Mouse (Mus musculus) heart, adult 18-20 months (tissue): Measurements from ENCODE around the gene Adcyap1r1. TPM values are rescaled to one million over a fixed set of nuclear protein-coding genes. Genes with fewer than 3 reads are reported as not detected.
A peak's percentile ranks its signal among the peaks of the same experiment; 100 is the strongest.

ENCODE experiments used
- DNase-seq, 2 experiments: peaks; one replicate each; pipeline ENCODE4 v3.0.0; 2021 to 2022; ENCODE audit warnings: mixed read lengths in 1 of 2
- total RNA-seq, 2 experiments: library from RNA; stranded (reverse); gene quantifications; 2 replicates each; pipeline ENCODE4 v1.2.3; 2021

Adcyap1r1 gene
- total RNA-seq, 2 experiments from 2014 or later, result 4.9 to 6.1 TPM

- DNase-seq, result no peak
These were observed 3.6 kb upstream of the Adcyap1r1 start for GRCm38 (mm10) chr6:55448199-55448598.

- no peak for DNase-seq
These were observed 2.7 kb upstream of the Adcyap1r1 start for GRCm38 (mm10) chr6:55448976-55449678.

DNA sequence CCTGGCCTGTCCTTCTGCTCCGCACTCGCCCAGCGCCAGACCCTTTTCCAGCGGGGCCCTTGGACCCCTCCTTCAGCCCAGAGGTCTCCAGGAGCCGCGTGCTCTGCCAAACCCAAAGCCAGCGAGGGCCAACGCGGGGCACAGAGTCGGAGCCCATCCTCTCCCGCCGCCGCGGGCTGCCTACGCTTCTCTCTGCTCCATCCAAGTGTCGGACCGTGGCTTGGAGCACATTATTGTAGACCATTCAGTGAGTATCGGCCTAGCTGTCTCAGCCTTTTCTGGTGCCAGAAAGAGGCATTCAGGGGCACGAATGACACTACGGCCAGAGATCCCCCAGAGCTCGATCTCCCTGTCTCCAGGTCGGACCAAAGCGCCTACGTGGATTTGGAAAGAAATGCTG lies 603 bp downstream of the Adcyap1r1 start:
- DNase-seq, result peak in 1 of 2 experiments; percentile 42

DNA sequence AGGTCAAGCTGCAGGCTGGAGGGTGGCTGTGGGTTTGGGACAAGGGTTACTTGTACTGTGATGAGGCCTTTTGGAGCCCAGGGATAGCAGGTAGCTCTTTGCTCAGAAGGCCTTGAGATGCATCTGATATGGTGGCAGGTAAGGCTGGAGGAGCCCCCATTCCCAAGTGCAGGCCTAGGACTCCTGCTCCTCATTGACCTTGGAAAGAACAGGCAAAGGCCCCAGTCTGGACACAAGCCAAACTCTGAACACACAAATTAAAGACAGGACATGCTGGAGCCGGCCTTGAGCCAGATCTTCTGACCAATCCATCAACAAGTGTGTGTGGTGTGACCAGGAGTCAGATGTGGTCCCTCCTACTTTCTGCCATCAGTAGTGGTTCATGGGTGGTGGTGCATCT lies 1.8 kb downstream of the Adcyap1r1 start:
- DNase-seq, result peak; percentile 42 to 51

GRCm38 (mm10) chr6:55455641-55456040 lies 3.9 kb downstream of the Adcyap1r1 start:
- no peak for DNase-seq

- DNase-seq, result no peak
These were observed 5.9 kb downstream of the Adcyap1r1 start for GRCm38 (mm10) chr6:55457727-55458126.

GRCm38 (mm10) chr6:55458156-55458555 lies 6.4 kb downstream of the Adcyap1r1 start:
- DNase-seq, result no peak

- DNase-seq, result no peak
These were observed 8.0 kb downstream of the Adcyap1r1 start for GRCm38 (mm10) chr6:55459545-55460397.

GRCm38 (mm10) chr6:55461141-55461540 lies 9.4 kb downstream of the Adcyap1r1 start:
- peak; percentile 30 to 69 for DNase-seq

GRCm38 (mm10) chr6:55461678-55462077 lies 9.9 kb downstream of the Adcyap1r1 start:
- no peak for DNase-seq

- DNase-seq, result no peak
These were observed 10.6 kb downstream of the Adcyap1r1 start for GRCm38 (mm10) chr6:55462394-55462793.

- no peak for DNase-seq
These were observed 12.2 kb downstream of the Adcyap1r1 start for GRCm38 (mm10) chr6:55463966-55464365.

GRCm38 (mm10) chr6:55465311-55465710 lies 13.5 kb downstream of the Adcyap1r1 start:
- DNase-seq, result peak; percentile 89 to 91

DNA sequence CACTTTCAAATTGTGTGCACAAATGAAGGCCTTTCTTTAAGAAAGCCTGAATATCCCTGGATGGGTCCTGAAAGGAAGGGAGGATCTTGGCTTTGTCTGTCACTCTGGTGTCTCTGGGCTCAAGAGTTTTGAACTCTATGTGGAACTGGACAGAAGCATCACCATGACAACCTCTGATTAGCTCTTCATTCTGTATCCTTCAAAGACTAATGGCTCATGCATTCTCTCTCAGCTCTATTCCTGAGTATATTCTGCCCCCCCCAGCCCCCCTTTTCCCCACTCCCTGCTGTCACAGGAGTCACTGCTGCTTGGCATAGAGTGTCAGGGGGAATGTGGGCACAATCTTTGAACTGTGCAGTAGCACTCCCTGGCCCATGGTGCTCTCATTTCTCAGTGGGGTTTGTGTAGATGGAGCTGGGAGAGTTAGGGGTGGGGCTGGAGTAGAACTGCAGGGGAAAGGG lies 14.6 kb downstream of the Adcyap1r1 start:
- no peak for DNase-seq

DNA sequence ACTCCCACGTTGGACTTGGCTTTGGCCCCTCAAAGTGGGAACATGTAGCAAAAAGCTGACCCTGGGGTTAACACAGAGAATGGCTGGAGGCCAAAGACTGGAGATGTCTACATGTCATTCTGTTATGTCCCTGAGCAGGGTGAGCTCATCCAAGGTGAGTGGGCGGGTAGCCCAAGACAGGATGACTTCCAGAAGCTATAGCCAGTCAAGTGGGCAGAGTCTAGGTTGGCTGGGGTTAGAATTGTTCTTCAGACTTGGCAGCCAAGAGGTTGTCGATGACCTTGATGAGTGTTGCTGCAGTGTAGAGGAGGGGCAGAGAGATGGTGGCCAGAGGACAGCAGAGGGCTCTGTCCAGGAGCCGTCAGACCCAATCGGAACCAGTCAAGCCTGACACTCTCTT lies 18.9 kb downstream of the Adcyap1r1 start:
- peak; percentile 43 to 72 for DNase-seq

DNA sequence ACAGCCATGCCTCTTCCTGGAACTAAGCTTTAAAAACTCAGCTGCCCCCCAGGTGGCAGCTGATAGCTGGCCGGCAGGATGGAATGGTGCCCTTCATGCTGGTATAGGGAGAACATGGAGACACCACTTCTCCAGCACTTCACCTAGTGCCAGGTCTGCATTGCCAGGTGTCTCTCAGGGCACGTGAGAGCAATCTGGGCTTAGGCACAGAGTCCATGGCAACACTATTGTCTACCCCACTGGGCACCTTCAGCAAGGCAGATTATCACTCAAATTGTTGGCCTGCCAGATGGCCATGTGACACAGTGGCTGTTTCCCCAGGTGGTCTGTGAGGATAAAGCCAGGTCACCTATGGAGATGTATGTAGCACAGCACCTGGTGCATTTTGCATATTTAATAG lies 20.6 kb downstream of the Adcyap1r1 start:
- no peak for DNase-seq

DNA sequence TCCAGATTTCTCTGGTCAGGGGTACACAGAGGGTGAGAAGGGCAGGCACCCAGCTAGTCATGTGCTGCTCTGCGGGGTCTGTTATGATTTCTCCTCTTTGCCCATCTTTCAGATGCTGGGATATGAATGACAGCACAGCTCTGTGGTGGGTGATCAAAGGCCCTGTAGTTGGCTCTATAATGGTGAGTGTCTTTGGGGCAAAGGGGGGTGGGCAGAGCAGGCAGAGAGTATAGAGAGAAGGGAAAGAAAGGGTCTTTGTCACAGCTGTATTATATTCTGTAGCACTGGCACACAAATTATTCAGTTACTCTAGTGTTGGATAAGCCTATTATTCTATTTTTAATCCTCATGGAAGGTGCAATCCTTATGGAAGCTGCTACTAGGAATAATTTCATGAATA lies 29.2 kb downstream of the Adcyap1r1 start:
- DNase-seq, result no peak

DNA sequence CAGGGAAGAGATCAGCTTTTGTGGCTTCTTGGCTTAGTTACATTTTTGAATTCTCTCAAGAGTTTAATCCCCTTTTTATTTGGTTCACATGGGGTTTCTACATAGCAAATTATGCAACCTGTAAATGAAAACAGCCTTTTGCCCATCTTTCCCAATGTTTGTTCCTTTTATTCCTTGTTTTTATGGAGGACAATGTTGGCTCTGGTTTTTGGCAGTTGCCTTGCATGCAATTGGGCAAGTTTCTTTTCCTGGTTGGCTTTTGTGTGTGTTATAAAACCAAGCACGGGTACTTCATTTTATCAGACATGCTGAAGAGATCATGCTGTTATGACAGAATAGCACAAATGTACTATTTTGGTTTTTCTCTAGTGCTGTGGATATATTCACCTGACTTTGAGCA lies 30.7 kb downstream of the Adcyap1r1 start:
- no peak for DNase-seq

DNA sequence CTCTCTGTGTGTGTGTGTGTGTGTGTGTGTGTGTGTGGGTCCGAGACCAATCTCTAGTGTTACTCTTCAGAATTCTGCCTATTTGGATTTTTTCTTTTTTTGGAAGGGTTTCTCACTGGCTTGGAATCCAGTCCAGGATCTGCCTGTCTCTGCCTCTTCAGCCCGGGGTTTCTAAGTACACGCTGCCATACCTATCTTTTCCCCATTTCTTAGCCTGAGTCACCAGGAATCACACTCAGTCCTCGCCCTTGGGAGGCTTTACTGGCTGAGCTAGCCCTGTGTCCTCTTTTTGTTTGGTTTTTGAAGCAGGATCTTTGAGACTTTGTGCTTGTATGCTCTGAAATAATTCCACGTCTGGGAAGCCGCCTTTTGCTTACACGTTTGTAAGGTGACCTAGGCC lies 31.6 kb downstream of the Adcyap1r1 start:
- no peak for DNase-seq

DNA sequence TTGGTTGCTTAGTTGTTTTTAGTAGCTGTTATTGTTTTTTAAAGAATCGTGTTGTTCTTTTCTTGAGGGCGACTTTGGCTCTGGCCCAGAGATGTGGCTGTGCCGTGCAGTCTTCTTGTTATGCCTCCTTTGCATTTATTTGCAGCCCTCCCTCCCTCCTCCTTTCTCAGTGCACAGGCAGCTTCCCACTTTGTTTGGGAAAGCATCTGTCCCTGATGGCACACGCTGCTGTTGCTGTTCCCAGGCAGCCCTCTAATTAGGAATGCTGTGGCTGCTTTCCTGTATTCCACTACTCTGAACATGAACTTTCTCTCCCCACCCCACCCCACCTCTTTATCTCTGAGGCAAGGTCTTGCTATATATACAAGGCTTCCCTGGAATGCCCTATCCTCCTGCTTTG lies 32.4 kb downstream of the Adcyap1r1 start:
- DNase-seq, result no peak

DNA sequence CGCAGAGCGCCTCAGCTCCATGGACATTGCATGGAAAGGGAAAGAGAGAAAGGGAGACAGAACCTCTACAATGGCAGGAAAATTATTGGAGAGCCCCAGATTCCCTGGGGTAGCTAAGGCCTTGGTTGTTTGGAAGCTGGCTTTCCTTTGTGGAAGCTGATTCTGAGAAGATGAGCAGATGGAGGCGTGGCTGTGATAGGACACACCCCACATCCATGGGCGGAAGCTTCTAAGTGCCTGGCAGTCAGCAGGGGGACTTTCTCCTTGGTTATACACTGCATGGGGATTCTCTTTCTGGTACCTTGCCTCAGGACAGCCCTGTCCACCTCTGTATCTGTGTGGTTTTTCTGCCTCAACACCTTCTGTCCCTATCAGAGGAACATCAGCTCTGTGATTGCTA lies 33.4 kb downstream of the Adcyap1r1 start:
- DNase-seq, result no peak

DNA sequence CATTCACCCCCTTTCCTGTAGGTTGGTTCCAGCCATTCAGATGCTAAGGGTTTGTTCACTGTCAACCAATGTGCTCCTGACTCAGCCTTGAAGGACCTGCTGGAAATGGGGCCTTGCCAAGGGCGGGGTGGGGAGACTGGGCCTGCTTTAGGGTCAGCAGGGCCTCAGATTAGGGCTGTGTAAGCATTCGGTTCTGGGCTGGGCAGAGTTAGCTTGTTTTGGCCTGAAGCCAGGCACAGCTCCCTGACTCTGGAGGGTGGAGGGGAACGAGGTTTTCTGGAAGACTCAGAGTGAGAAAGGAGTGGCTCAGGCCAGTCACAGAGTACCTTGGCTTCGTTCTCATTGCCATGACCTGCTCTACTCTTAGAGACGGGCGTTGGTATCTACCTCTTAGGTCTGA lies 35.9 kb downstream of the Adcyap1r1 start:
- DNase-seq, result peak; percentile 74 to 87

- DNase-seq, result no peak
These were observed 44.4 kb downstream of the Adcyap1r1 start for GRCm38 (mm10) chr6:55496201-55496600.
